Mouse (Mus musculus) liver, postnatal 0 days (tissue): ENCODE measurements around the gene Hist1h1t.

Source experiments
- CTCF ChIP-seq: sonication (generic); IDR thresholded peaks from 2 replicates; pipeline ENCODE4 v1.5.1; 2016; ENCODE audit warnings: antibody characterized with exemption, low read depth
- EP300 ChIP-seq: IDR thresholded peaks from 2 replicates; pipeline ENCODE4 v1.6.1; 2016; ENCODE audit warnings: antibody characterized with exemption, low read depth, mild to moderate bottlenecking

GRCm38 (mm10) chr13:23696061-23696474 lies 454 bp downstream of the Hist1h1t start:
- TF ChIP-seq CTCF (no peak), EP300 (no peak)
